Mouse (Mus musculus) splenic B cell, adult 2 months (primary cell): ENCODE data around the gene BC024978.

Experiments used
- DNase-seq: peaks from one replicate; pipeline ENCODE4 v3.0.0-alpha.2; 2011; ENCODE audit warnings: low read depth, low spot score
- H3K27me3 ChIP-seq: 2 replicates; pipeline ENCODE4 v1.6.1; 2012; ENCODE audit warnings: mild to moderate bottlenecking, low read length, moderate library complexity, mixed read lengths; ENCODE audit not compliant: control insufficient read depth, poor library complexity, insufficient read depth, severe bottlenecking
- H3K36me3 ChIP-seq: 2 replicates; pipeline ENCODE4 v1.6.1; 2012; ENCODE audit warnings: mild to moderate bottlenecking, low read length, moderate library complexity, mixed read lengths; ENCODE audit not compliant: control insufficient read depth, poor library complexity, insufficient read depth, severe bottlenecking

BC024978 gene

GRCm38 (mm10) chr7:27195681-27196611 lies at the start of gene BC024978, which contains the start of gene Snrpa:
BC024978 (plus strand) TSS chr7:27195781.
Snrpa (minus strand) TSS chr7:27196271.
- no peaks in the 10 kb centered on the region for H3K27me3 ChIP-seq
- peak; percentile 100 for DNase-seq

GRCm38 (mm10) chr7:27153205-27153764 lies 42.3 kb upstream of the BC024978 start, which contains the start of gene Cyp2t4:
Cyp2t4 (plus strand) TSS chr7:27153714.
- H3K36me3 ChIP-seq: 0 out of 2 replicates have a peak, but pooled peaks cover 1% of the 10 kb centered on the region
- no peaks in the 10 kb centered on the region for H3K27me3 ChIP-seq

More at GRCm38 (mm10) chr7:27195681-27196611, at the start of gene BC024978, which contains the start of gene Snrpa:
- H3K36me3 ChIP-seq: peaks cover under 1% of the 10 kb centered on the region

GRCm38 (mm10) chr7:27156005-27156404 lies 39.6 kb upstream of the BC024978 start:
- no peaks in the 10 kb centered on the region for H3K27me3 ChIP-seq
- no peak for DNase-seq
- peaks cover 7% of the 10 kb centered on the region for H3K36me3 ChIP-seq

More at GRCm38 (mm10) chr7:27153205-27153764, 42.3 kb upstream of the BC024978 start, which contains the start of gene Cyp2t4:
- no peak for DNase-seq

- no peak for DNase-seq
- no peaks in the 10 kb centered on the region for H3K27me3 ChIP-seq
- H3K36me3 ChIP-seq: peaks cover 7% of the 10 kb centered on the region
Measured at GRCm38 (mm10) chr7:27158171-27158570, 37.4 kb upstream of the BC024978 start.

- Histone ChIP-seq H3K27me3 (no peaks in the 10 kb centered on the region), H3K36me3 (peaks cover 7% of the 10 kb centered on the region)
- no peak for DNase-seq
Measured at GRCm38 (mm10) chr7:27159256-27159655, 36.3 kb upstream of the BC024978 start.

- DNase-seq: peak; percentile 92
- no peaks in the 10 kb centered on the region for H3K27me3 ChIP-seq
- peaks cover 7% of the 10 kb centered on the region for H3K36me3 ChIP-seq
Measured at GRCm38 (mm10) chr7:27159882-27160281, 35.7 kb upstream of the BC024978 start.

- peaks cover 9% of the 10 kb centered on the region for H3K36me3 ChIP-seq
- no peaks in the 10 kb centered on the region for H3K27me3 ChIP-seq
- DNase-seq: no peak
Measured at GRCm38 (mm10) chr7:27160921-27161320, 34.7 kb upstream of the BC024978 start.

- H3K27me3 ChIP-seq: no peaks in the 10 kb centered on the region
- peaks cover 9% of the 10 kb centered on the region for H3K36me3 ChIP-seq
- DNase-seq: no peak
Measured at GRCm38 (mm10) chr7:27161744-27162143, 33.8 kb upstream of the BC024978 start.

GRCm38 (mm10) chr7:27162780-27163449 lies 32.7 kb upstream of the BC024978 start:
- Histone ChIP-seq H3K36me3 (peaks cover 9% of the 10 kb centered on the region), H3K27me3 (no peaks in the 10 kb centered on the region)
- no peak for DNase-seq

GRCm38 (mm10) chr7:27163450-27163805 lies 32.2 kb upstream of the BC024978 start:
- Histone ChIP-seq H3K27me3 (no peaks in the 10 kb centered on the region), H3K36me3 (peaks cover 8% of the 10 kb centered on the region)
- no peak for DNase-seq

- no peak for DNase-seq
- no peaks in the 10 kb centered on the region for H3K27me3 ChIP-seq
- peaks cover 2% of the 10 kb centered on the region for H3K36me3 ChIP-seq
Measured at GRCm38 (mm10) chr7:27164112-27164947, 31.3 kb upstream of the BC024978 start.

GRCm38 (mm10) chr7:27165007-27165655 lies 30.4 kb upstream of the BC024978 start:
- no peak for DNase-seq
- Histone ChIP-seq H3K27me3 (no peaks in the 10 kb centered on the region), H3K36me3 (peaks cover 2% of the 10 kb centered on the region; the same call in 1 of the 2 replicates)

- Histone ChIP-seq H3K27me3 (no peaks in the 10 kb centered on the region), H3K36me3 (peaks cover 2% of the 10 kb centered on the region; the same call in 1 of the 2 replicates)
- DNase-seq: no peak
Measured at GRCm38 (mm10) chr7:27165696-27166095, 29.9 kb upstream of the BC024978 start.
